Mouse (Mus musculus) heart, adult 2 months (tissue): ENCODE results near the gene Polr3b. TPM values are rescaled to one million over a fixed set of nuclear protein-coding genes. Genes with fewer than 3 reads are reported as not detected.

Experiments used
- DNase-seq, 2 experiments: peaks; one replicate each; pipeline ENCODE4 v3.0.0; 2021
- H3K27ac ChIP-seq: fragments of 200-600 bp; 2 replicates; pipeline ENCODE4 v1.8.1; 2022
- H3K27me3 ChIP-seq: fragments of 200-500 bp; 2 replicates; pipeline ENCODE4 v1.6.1; 2012; ENCODE audit warnings: mild to moderate bottlenecking, low read length, inconsistent platforms, mixed read lengths; ENCODE audit not compliant: control insufficient read depth, insufficient read depth
- H3K36me3 ChIP-seq: fragments of 200-500 bp; 2 replicates; pipeline ENCODE4 v1.6.1; 2012; ENCODE audit warnings: low read length, inconsistent platforms; ENCODE audit not compliant: control insufficient read depth, insufficient read depth
- H3K4me1 ChIP-seq: fragments of 200-500 bp; 2 replicates; pipeline ENCODE4 v1.6.1; 2011; ENCODE audit warnings: low read length; ENCODE audit not compliant: control insufficient read depth, insufficient read depth
- H3K4me3 ChIP-seq: fragments of 200-600 bp; 2 replicates; pipeline ENCODE4 v1.8.1; 2022
- H3K79me2 ChIP-seq: fragments of 200-500 bp; replicated peaks from 2 replicates; pipeline ENCODE4 v1.6.1; 2012; ENCODE audit warnings: mild to moderate bottlenecking, inconsistent platforms, low read length, moderate library complexity, mixed read lengths; ENCODE audit not compliant: control insufficient read depth, insufficient read depth
- H3K9ac ChIP-seq: fragments of 200-500 bp; 2 replicates; pipeline ENCODE4 v1.6.1; 2012; ENCODE audit warnings: low read depth, mild to moderate bottlenecking, control low read depth, inconsistent platforms, low read length, mixed read lengths
- CTCF ChIP-seq: fragments of 200-600 bp; IDR thresholded peaks from 2 replicates; pipeline ENCODE4 v1.8.1; 2022; ENCODE audit warnings: antibody characterized with exemption, mild to moderate bottlenecking, moderate library complexity
- EP300 ChIP-seq: fragments of 200-500 bp; IDR thresholded peaks from 2 replicates; pipeline ENCODE4 v1.6.1; 2011; ENCODE audit warnings: low read depth, low read length, control low read depth; ENCODE audit not compliant: insufficient read depth
- POLR2A ChIP-seq: fragments of 200-500 bp; IDR thresholded peaks from 2 replicates; pipeline ENCODE4 v1.6.1; 2011; ENCODE audit warnings: mild to moderate bottlenecking, low read depth, low read length, control low read depth; ENCODE audit not compliant: insufficient read depth
- WGBS: fragments of 180-500 bp; shearing (Covaris S2); methylation state at CpG from one replicate; pipeline ENCODE4 v1.1.7; 2018; 5-methylcytosine and 5-hydroxymethylcytosine counted together
- intact Hi-C: fragments of 180-260 bp; cut with DNase I; formaldehyde crosslinking; loops from one replicate; pipeline ENCODE4 v1.15.1; 2025
- polyA plus RNA-seq: library from polyadenylated mRNA; depleted of rRNA; stranded (reverse); fragments of >200 nt; gene quantifications from 2 replicates; pipeline ENCODE4 v1.2.3, GENCODE M21; 2012
- total RNA-seq, 2 experiments: library from RNA; stranded (reverse); gene quantifications; 2 replicates each; pipeline ENCODE4 v1.2.3; 2021

Gene Polr3b
- total and polyA plus RNA-seq, 3 experiments: 3.0 to 10.9 (median 8.9) TPM

DNA sequence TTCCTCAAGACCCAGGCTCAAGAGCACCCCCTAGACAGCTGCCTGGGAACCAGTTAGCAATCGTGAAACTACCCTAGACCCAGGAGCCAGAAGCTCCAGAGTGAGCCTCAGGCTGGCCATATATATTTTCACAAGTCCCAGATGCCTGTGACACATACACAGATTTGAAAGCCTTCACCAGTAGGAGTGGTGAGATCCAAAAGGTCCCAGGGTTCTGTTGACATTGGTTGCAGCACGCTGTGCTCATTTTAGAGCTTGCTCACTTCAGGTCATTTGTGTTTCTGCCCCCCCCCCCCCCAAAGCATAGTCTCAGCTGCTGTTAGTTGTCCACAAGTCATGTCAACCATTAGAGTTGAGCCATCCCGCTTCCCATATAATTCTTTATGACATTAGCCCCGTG is 31.9 kb downstream of the Polr3b start:
- TF ChIP-seq EP300 (no peak), CTCF (no peak), POLR2A (no peak)
- peaks cover 12% of the 10 kb centered on the region for H3K4me1 ChIP-seq
- no peak overlapping the region for H3K27ac ChIP-seq
- no peaks in the 10 kb centered on the region for H3K27me3 ChIP-seq
- no peak overlapping the region for H3K4me3 ChIP-seq
- H3K79me2 ChIP-seq: no peaks in the 10 kb centered on the region
- no peak for DNase-seq
- intact Hi-C loops: loop anchor here (10.0 kb wide), 1 partner anchor 471 kb away; the partner anchor contains the start of gene Mterf2
- no peak overlapping the region for H3K9ac ChIP-seq
- WGBS: 79% methylated on average over 4 of the region's 4 CpGs
- H3K36me3 ChIP-seq: peaks cover 13% of the 10 kb centered on the region

DNA sequence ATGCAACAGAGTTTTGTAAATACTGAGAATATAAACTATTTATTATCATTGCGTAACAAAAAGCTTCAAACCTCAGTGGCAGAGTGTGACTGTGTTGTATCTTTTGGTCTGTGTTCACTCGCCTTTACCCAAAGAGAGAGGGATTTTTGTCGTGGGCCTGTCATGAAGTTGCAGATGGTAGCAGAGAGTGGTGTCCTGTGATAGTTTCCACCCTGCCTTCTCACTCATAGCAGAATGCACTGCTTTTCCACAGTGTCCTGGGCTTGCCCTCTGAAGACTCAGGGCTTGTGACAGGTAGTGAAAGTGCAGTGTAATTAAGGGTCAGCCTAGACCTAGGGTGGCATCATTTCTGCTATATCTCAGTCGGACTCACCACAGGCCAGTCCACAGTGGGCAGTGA is 32.6 kb downstream of the Polr3b start:
- intact Hi-C loops: loop anchor here (5.0 to 10.0 kb wide), 2 partner anchors 48 to 470 kb away; partner anchors contain the start of gene Mterf2
- H3K79me2 ChIP-seq: no peaks in the 10 kb centered on the region
- 86% methylated on average over 4 of the region's 4 CpGs for WGBS

DNA sequence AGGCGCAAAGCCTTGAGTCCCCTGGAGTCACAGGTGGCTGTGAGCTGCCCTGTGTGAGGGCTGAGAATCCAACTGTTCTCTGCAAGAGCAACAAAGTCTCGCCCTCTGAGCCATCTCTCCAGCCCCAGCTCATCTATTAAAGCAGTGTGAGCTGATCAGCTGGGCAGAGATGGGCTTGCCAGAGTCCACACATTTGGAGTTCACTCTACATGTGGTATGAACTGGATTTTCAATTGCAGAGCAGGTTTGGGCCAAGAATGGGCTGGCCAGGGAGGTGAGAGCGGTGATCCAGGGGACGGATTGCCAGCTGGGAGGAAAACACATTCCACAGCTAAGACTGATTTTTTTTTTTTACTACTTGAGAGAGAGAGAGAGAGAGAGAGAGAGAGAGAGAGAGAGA is 34.5 kb downstream of the Polr3b start:
- H3K9ac ChIP-seq: no peak overlapping the region
- H3K4me3 ChIP-seq: no peak overlapping the region
- intact Hi-C loops: loop anchor here (5.0 to 10.0 kb wide), 2 partner anchors 46 to 468 kb away; partner anchors contain the start of gene Mterf2
- WGBS: 47% methylated on average over 4 of the region's 4 CpGs
- H3K4me1 ChIP-seq: peaks cover 14% of the 10 kb centered on the region
- peaks cover 13% of the 10 kb centered on the region for H3K36me3 ChIP-seq
- H3K27me3 ChIP-seq: no peaks in the 10 kb centered on the region
- TF ChIP-seq POLR2A (no peak), EP300 (peak; percentile 66; the same call in 1 of the 2 replicates), CTCF (no peak)
- DNase-seq: peak; percentile 64 to 80
- no peaks in the 10 kb centered on the region for H3K79me2 ChIP-seq
- peak overlapping the region; percentile 33; the same call in 1 of the 2 replicates for H3K27ac ChIP-seq

More for the DNA sequence above, 32.6 kb downstream of the Polr3b start:
- TF ChIP-seq POLR2A (no peak), CTCF (no peak), EP300 (no peak)
- no peak overlapping the region for H3K27ac ChIP-seq
- peaks cover 14% of the 10 kb centered on the region for H3K4me1 ChIP-seq
- H3K27me3 ChIP-seq: no peaks in the 10 kb centered on the region
- no peak overlapping the region for H3K4me3 ChIP-seq
- no peak overlapping the region for H3K9ac ChIP-seq
- no peak for DNase-seq
- H3K36me3 ChIP-seq: peaks cover 13% of the 10 kb centered on the region

DNA sequence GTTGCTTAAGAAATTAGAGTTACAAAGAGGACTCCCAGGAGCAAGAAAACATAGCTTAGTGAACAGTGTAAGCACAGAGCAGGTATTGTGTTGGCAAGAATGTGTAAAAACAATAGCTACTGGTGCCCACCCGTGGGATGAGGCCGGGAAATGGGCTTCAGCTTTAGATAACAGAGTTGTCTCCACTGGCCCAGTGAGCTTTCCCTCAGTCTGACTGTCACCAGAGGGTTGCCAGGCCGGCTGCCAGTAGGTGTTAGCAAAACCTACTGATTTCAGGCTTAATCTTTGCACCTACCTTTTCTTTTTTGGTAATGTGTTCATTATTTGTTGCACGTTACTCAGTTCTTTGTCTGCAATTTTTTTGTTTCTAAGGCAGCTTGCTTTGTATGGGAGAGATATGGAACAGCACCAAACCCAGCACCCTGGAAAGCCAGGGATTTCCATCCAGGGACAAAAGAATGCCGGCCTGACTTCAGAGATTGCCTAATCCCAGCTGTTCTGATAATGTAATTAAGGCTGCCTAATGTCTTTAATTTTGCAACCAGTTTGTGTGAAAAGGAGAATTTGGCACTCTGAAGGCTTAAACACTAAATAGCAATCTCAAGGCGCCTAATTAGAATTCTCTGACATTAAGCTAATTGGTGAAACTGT is 35.5 kb downstream of the Polr3b start:
- H3K4me1 ChIP-seq: peaks cover 14% of the 10 kb centered on the region
- peaks cover 13% of the 10 kb centered on the region for H3K36me3 ChIP-seq
- H3K9ac ChIP-seq: no peak overlapping the region
- H3K27ac ChIP-seq: peak overlapping the region; percentile 32
- H3K79me2 ChIP-seq: no peaks in the 10 kb centered on the region
- DNase-seq: peak in 1 of 2 experiments; percentile 50
- H3K4me3 ChIP-seq: no peak overlapping the region
- H3K27me3 ChIP-seq: no peaks in the 10 kb centered on the region
- TF ChIP-seq EP300 (no peak), CTCF (no peak), POLR2A (no peak)
- WGBS: 25% methylated on average over 6 of the region's 6 CpGs
- intact Hi-C loops: loop anchor here (5.0 to 10.0 kb wide), 2 partner anchors 45 to 467 kb away; partner anchors contain the start of gene Mterf2

DNA sequence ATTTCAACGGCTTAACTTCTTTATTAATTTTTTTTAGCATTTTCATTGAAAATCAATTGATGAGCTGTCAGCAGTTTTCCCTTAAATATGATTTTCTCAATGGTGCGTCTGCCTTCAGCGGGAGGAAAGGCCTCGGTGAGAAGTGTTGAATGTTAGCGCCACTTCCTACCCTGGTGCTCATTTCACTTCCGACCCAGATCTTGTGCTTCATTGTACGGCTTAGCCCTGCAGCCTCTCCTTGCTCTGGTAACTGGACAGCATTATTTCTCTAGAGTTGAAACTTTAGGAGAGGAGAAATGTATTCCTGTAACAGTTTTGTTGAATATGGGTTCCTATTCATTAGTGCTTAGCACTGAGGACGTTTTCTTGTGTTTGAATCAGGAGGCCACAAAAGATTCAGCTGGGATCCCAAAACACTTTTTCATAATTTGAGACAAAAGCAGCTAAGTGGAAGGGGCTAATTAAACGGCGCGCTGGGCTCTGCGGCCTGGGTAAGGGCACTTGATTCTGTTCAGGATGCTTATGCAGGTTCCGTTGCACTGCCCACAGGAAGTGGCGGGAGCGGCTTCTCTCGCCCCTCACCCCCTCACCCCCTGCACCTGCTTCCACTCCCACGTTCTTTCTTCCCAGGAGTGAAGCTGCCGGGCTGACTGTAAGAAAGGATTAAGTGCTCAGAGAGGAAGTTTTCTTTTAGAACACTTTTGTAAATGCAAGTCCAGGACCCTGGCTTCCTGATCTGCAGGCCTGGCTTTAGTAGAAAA is 36.2 kb downstream of the Polr3b start:
- Histone ChIP-seq H3K79me2 (no peaks in the 10 kb centered on the region), H3K36me3 (peaks cover 13% of the 10 kb centered on the region), H3K4me3 (no peak overlapping the region), H3K4me1 (peaks cover 14% of the 10 kb centered on the region), H3K27me3 (no peaks in the 10 kb centered on the region), H3K9ac (no peak overlapping the region; the same call in 1 of the 2 replicates), H3K27ac (peak overlapping the region; percentile 32; the same call in 1 of the 2 replicates)
- WGBS: 41% methylated on average over 18 of the region's 18 CpGs
- DNase-seq: peak in 1 of 2 experiments; percentile 18
- intact Hi-C loops: loop anchor here (5.0 to 10.0 kb wide), 2 partner anchors 44 to 467 kb away; partner anchors contain the start of gene Mterf2
- TF ChIP-seq POLR2A (no peak), CTCF (peak; percentile 9; the same call in 1 of the 2 replicates), EP300 (no peak)
